Comparison of ENCODE assay signal across 1 mouse cellular context in the genomic region with DNA sequence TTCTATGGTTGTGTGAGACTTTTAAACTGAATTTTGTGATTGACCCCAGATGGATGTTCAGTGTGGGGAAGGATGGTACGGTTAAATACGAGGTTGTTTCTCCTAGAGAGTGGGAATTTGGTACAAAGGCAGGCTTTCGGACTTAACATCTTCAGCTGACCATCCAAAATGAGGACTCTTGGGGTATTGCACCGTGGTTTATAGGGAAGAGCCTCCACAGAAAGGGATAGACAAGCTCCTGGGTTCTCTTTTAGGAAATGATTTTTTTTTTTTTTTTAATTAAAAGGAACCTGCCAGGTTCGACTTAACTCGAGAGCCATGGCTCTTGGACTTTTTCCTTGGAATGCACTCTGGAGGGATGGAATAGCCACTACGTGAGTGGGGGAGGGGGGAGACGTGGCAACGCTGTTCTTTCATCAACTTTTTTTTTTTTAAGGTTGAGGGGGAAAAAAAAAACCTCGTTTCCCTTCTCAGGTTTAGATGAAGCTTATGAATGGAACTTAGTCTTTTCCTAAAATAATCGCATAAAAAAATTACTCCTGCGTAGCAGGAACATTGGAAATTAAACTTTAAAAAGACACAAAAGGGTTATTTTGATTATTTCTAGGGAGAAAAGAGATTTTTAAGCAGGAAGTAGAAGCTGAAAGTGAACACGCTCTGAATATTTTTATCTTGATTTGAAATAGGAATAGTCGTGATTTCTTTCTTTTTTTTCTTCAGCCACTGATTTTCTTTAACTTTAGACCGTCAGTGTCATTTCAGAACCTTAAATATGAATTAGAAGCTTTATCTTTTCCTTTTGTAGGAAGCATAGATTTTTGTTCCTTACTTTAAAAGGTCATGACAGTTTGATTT.
TF ChIP-seq lines count a peak whose summit lies in the region.

No protein-coding gene starts in this region.

TF ChIP-seq in MEL, 35 proteins besides CTCF, POLR2A, EP300 and RAD21 (continued from another document):
- TF ChIP-seq ZKSCAN1 (IDR thresholded peaks at IDR 0.05; ENCODE audit: low read depth, low read length) = no peak
- TF ChIP-seq ZMIZ1 (IDR thresholded peaks at IDR 0.05; ENCODE audit: low read depth, low read length) = no peak
- no peak for TF ChIP-seq MYB (IDR thresholded peaks at IDR 0.05; ENCODE audit: low read depth, low read length)
- TF ChIP-seq TBP (IDR thresholded peaks at IDR 0.05; ENCODE audit: low read depth, low read length) = no peak
